Mouse (Mus musculus) embryonic fibroblast, embryonic 13.5 days (primary cell): ENCODE data around the gene Nat8f4.

Source experiments
- CTCF ChIP-seq: IDR thresholded peaks from 2 replicates; pipeline ENCODE4 v1.5.1; 2011; ENCODE audit warnings: mild to moderate bottlenecking, control low read depth, low read length, moderate library complexity, borderline replicate concordance; ENCODE audit not compliant: insufficient read depth
- POLR2A ChIP-seq: IDR thresholded peaks from 2 replicates; pipeline ENCODE4 v1.6.1; 2011; ENCODE audit warnings: low read depth, mild to moderate bottlenecking, control low read depth, low read length, moderate library complexity

- no peak for TF ChIP-seq CTCF
- TF ChIP-seq POLR2A, result no peak
Observed at GRCm38 (mm10) chr6:85861247-85861646, 43.4 kb downstream of the Nat8f4 start.
